Mouse (Mus musculus): Measurements from ENCODE around the gene Tns4. TPM values are rescaled to one million over a fixed set of nuclear protein-coding genes. Genes with fewer than 3 reads are reported as not detected.

Tns4 gene
- total RNA-seq, 2 experiments from 2014 or later, result not detected

DNA sequence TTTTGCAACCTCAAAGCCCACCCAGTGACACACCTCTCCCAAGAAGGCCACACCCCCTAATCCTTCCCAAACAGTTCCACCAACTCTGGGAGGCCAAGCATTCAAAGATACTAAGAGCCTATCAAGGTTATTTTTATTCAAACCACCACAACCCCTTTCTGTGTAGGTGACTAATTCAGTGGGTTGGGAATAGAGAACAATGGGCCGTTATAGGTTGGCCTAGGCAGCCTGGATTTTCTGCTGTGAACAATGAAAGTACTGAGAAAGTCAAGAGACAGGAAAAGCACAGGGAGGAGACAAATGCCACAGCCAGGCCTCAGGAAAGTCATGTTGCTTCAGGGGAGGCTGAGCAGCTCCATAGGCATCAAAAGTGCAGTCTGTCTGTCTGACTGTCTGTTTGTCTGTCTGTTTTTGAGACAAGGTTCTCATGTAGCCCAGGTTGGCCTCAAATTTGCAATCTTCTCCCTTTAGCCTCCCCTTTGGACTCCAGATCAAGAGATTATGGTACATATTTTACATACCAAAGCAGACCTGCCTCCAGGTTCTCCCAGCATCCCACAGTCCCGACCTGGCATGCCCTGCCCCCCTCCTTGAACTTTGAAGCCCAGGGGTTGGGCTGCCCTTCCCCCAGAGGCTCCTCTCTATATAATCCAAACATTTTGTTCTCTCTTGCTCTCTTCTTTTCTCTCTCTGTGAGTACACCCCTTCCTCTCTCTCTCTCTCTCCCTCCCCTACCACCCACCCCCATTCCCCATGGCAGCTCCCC lies 6.0 kb upstream of the Tns4 start:
- DNase-seq (ENCODE audit: extremely low spot score in 1 of 2, low spot score in 1 of 2), result no peak

GRCm38 (mm10) chr11:99093740-99094139 lies 4.6 kb upstream of the Tns4 start:
- no peak for DNase-seq (ENCODE audit: extremely low spot score in 1 of 2, low spot score in 1 of 2)

DNA sequence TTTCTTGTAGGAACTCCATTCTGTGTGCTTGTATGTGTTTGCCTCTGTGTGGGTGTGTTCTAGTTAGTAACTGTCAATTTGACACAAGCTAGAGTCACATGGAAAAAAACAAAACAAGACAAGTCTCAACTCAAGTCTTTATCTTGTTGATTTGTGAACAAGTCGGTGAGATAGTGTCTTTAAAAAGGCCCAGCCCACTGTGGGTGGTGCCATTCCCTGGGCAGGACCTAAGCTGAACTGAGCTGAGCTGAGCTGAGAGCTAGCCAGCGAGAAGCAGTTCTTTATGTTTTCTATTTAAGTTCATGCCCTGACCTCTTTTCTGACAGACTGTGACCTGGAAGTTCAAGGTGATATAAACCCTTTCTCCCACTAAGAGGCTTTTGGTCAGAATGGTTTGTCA lies 2.6 kb upstream of the Tns4 start:
- no peak for DNase-seq (ENCODE audit: extremely low spot score in 1 of 2, low spot score in 1 of 2)

DNA sequence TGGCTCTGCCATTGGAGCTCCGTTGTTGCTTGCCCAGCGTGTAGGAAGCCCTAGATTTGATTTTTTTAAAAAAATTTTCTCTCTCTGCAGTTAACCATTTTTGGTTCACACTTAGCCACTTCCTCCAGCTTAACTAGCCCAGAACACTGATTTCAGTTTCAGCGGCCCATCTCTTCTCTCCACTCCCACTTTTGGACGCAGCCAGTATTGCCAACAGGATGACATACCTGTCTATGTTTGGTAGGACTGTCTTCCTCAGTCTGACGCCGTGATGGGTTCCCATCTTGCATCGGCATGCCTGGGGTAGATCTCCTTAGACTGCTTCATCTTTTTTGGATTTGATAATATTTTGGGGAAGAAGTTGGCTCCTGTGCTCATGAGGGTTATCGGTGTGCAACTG lies 1.3 kb upstream of the Tns4 start:
- DNase-seq (ENCODE audit: extremely low spot score in 1 of 2, low spot score in 1 of 2), result no peak

- DNase-seq (ENCODE audit: extremely low spot score in 1 of 2, low spot score in 1 of 2), result no peak
Observed at GRCm38 (mm10) chr11:99088486-99088885, 620 bp downstream of the Tns4 start.

DNA sequence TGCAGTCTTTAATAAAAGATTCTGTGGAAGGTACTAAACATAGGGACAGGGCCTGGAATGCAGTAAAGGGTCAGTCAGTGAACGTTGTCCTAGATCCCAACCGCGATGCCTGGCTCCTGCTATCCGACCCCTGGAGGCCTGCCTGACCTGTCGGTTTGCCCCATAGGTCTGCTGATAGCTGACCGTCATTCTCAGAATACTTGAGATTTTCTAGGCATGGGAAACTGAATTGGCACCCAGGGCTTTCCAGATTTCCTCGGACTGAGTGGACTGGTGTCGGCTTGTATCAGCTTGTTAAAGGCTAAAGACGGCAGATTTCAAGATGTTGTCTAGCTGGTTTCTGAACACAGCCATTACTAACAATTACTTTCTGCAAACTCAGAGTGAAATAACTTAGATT lies 4.7 kb downstream of the Tns4 start:
- DNase-seq (ENCODE audit: extremely low spot score in 1 of 2, low spot score in 1 of 2), result no peak

GRCm38 (mm10) chr11:99083516-99083915 lies 5.6 kb downstream of the Tns4 start:
- no peak for DNase-seq (ENCODE audit: extremely low spot score in 1 of 2, low spot score in 1 of 2)

DNA sequence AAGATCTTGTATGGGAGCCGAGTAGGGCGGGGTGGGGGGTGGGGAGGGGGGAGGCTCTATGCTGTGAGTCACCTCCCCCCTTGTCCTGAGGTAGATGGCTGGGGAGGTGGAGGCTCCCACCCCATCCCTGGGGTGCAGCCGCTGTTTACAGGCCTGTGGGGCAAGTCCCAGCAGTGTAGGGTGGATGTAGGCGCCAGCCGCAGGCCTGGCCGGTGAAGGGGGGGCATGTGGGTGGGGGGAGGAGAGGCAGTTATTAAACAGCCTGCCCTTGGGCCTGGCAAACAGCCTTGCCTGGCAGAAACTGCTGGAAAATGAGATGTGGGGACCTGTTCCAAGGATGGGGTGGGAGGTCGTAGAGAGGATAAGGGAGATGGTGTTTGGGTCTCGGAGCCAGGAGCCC lies 7.0 kb downstream of the Tns4 start:
- DNase-seq (ENCODE audit: extremely low spot score in 1 of 2, low spot score in 1 of 2), result no peak

GRCm38 (mm10) chr11:99081566-99081965 lies 7.5 kb downstream of the Tns4 start:
- no peak for DNase-seq (ENCODE audit: extremely low spot score in 1 of 2, low spot score in 1 of 2)

DNA sequence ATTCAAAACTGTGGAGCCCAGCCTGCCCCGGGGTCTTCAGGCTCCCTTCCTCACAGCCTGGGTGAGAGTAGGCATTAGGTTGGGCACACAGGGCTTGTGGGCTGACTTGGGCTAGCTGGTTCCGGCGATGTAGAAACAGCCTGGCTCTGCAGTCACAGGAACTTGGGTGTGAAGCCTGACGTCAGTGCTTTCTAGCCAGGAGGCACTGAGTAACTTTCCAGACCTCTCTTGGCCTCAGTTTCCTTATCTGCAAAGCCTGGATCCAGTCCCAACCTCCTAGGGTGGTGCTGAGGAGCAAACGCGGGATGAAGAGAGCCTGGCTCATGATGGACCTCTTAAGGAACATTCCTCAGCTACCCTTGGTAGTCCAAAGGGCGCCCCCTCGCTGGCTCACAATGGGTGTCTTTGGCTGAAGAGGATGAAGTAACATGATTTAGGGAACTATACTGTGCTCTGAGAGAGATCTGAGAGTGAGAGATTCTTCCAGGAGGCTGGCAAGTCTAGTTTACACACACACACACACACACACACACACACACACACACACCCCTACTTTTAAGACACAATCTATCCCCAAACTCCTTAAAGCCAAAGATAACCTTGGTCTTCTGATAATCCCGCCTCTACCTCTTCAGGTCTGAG lies 8.1 kb downstream of the Tns4 start:
- DNase-seq (ENCODE audit: extremely low spot score in 1 of 2, low spot score in 1 of 2), result no peak

DNA sequence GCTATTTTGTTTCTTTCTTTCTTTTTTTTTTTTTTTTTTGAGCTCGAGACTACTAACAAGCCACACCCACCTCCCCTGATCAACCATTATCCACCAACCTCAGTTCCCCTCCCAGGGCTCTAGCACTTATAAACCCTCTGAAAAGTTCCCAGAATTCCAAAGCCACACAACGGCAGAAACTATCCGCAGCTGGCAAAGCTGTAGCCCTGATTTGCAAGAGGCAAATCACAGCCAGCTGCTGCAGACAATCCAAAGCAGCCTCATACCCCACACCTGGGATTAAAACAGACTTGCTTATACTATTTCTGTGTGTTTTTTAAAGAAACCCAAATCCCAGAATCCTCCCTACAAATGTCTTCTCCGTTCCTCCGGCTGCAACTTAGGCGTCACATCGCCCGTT lies 11.2 kb downstream of the Tns4 start:
- no peak for DNase-seq (ENCODE audit: extremely low spot score in 1 of 2, low spot score in 1 of 2)

DNA sequence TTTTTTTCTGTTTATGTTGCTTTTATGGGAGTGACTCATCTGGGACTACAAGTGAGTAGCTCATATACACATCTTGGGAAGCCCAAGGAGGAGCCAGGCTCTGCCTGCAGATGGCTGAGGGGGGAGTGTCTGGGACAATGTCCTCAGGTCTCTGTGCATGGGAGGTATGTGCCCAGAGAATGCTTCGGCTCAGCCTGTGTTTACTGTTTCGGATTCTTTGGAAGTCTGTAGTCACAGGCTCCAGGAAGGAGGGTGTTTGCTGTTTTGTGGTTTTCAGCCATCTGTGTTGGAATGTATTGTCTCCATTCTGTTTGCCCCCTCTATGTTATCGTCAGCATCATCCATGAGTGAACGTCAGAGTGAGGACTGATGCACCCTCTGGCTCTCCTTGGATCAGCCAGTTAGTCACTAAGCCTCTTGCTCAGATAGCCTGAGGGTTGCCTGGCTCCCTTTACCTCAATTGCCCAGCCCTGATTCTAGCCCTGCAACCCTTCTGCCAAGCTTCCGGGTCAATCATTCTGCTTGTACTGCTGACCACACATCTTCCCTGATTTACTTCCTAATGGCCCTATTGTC lies 12.3 kb downstream of the Tns4 start:
- DNase-seq (ENCODE audit: extremely low spot score in 1 of 2, low spot score in 1 of 2), result no peak

GRCm38 (mm10) chr11:99073781-99074180 lies 15.3 kb downstream of the Tns4 start:
- DNase-seq (ENCODE audit: extremely low spot score in 1 of 2, low spot score in 1 of 2), result no peak

- DNase-seq (ENCODE audit: extremely low spot score in 1 of 2, low spot score in 1 of 2), result no peak
Observed at GRCm38 (mm10) chr11:99071866-99072265, 17.2 kb downstream of the Tns4 start.

- DNase-seq (ENCODE audit: extremely low spot score in 1 of 2, low spot score in 1 of 2), result no peak
Observed at GRCm38 (mm10) chr11:99068455-99068854, 20.7 kb downstream of the Tns4 start.

DNA sequence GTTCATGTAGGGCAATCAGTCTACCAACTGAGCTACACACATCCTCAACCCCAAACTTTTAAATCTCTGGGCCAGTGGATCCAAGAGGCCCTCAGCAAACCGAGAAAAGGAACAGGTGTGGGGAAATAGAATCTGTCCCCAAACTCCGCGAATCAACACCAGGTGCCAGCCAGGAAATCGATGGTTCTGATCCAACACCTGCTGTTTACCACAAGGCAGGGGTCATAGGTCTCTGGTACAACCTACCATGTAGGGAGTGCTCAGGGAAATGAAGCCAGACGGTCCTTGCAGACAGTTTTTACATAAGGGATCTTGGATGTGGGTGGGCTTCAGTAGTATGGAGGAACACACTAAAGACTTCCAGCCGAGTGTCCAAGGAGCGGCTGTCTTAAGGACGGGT lies 21.5 kb downstream of the Tns4 start:
- no peak for DNase-seq (ENCODE audit: extremely low spot score in 1 of 2, low spot score in 1 of 2)

DNA sequence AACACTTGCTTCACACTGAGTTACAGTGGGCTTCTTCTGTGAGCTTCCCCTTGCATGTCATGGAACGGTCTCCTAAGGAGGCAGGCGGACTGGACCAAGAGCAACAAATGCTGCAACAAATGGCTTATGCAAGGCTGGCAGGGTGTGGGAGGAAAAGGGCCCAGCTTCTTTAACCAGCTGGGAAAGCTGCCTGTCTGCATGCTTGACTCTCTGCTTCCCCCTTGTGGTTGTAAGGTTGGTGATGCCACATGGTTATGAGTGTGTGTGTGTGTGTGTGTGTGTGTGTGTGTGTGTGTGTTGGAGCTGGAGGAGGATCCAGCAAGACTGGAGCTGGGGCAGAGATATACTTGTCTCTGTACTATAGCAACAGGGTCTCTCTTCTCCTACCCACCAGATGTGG lies 23.1 kb downstream of the Tns4 start:
- peak; percentile 58 to 65 for DNase-seq (ENCODE audit: extremely low spot score in 1 of 2, low spot score in 1 of 2)

- no peak for DNase-seq (ENCODE audit: extremely low spot score in 1 of 2, low spot score in 1 of 2)
Observed at GRCm38 (mm10) chr11:99065353-99065752, 23.8 kb downstream of the Tns4 start.

DNA sequence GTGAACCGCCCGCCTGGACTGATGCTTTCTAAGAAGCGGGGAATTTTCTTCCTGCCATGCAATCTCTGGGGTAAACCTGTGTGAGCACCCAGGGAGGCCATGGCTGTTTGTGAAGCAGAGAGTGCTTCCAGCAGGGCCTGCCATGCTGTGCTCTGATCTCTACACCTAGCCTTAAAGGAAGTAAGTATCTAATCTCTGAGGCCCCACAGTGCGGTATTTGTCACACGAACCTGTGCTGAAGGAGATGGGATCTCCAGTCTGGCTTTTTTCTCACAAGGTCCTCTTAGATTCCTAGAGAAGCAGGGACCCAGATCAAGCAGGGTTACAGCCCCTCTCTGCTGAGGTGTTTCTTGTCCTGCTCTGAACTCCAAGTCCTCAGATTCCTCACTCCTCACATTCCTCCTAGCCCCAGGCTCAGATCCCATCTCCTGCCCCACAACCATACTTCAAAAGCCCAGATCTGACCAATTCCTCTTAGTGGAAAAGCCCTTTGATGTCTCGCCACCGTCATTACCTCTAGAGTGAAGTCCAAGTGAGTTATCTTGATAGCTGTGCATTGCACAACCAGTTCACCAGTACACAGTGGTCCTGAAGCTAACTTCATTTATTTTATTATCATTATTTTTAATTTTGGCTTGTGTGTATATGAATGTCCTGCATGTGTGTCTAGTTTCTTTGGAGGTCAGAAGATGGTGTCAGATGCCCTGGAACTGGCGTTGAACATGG lies 25.5 kb downstream of the Tns4 start:
- DNase-seq (ENCODE audit: extremely low spot score in 1 of 2, low spot score in 1 of 2), result no peak

GRCm38 (mm10) chr11:99062661-99063060 lies 26.4 kb downstream of the Tns4 start:
- DNase-seq (ENCODE audit: extremely low spot score in 1 of 2, low spot score in 1 of 2), result no peak

DNA sequence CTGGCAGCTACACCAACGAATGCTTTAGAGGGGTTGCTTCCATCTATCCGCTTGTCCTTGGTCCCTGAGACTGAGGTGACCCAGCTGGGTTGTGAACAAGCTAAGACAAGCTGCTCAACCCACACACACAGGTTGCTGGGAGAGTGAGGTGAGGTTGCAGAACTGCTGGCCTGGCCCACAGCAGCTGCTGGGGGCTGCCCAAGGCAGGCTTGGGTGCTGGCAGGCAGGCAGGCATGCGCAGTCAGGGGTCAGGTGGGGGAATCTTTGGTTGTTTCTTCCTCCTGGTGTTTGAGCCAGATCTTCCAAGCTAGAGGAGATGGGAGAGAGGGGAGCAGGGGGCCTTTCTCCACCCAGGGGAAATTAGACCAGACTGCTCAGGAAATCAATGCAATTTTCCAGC lies 28.7 kb downstream of the Tns4 start:
- no peak for DNase-seq (ENCODE audit: extremely low spot score in 1 of 2, low spot score in 1 of 2)

Data from layer of hippocampus, postnatal 25 days (tissue).